Mouse (Mus musculus) C2C12 (cell line): ENCODE results near the gene Spsb3.

ENCODE experiments used
- CTCF ChIP-seq: IDR thresholded peaks from one replicate; pipeline ENCODE4 v1.5.1; 2011; ENCODE audit not compliant: control insufficient read depth, insufficient read depth, insufficient read length
- FOSL1 ChIP-seq: IDR thresholded peaks from one replicate; pipeline ENCODE4 v1.8.0; 2011; ENCODE audit warnings: mild to moderate bottlenecking, low read length; ENCODE audit not compliant: poor library complexity, insufficient read depth, severe bottlenecking
- USF1 ChIP-seq: IDR thresholded peaks from one replicate; pipeline ENCODE4 v1.6.1; 2011; ENCODE audit warnings: low read depth, mild to moderate bottlenecking, control low read depth, moderate library complexity

DNA sequence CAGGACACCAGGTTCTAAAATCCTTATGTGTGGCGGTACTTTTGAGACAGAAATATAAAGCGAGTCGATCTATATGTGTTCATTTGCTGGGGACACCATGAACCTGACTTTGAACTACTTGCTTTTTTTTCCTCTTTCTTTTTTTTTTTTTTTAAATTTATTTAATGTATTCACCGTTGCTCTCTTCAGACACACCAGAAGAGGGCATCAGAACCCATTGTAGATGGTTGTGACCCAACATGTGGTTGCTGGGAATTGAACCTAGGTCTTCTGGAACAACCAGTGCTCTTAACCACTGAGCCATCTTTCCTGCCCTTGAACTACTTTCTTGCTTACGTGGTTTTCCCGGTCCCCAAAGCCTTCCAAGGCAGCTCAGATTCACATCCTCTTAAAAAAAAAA lies 50.8 kb downstream of the Spsb3 start:
- TF ChIP-seq CTCF, result no peak
- no peak for TF ChIP-seq USF1
- no peak for TF ChIP-seq FOSL1
